Mouse (Mus musculus): ENCODE results near the gene Fli1.

The Fli1 gene

DNA sequence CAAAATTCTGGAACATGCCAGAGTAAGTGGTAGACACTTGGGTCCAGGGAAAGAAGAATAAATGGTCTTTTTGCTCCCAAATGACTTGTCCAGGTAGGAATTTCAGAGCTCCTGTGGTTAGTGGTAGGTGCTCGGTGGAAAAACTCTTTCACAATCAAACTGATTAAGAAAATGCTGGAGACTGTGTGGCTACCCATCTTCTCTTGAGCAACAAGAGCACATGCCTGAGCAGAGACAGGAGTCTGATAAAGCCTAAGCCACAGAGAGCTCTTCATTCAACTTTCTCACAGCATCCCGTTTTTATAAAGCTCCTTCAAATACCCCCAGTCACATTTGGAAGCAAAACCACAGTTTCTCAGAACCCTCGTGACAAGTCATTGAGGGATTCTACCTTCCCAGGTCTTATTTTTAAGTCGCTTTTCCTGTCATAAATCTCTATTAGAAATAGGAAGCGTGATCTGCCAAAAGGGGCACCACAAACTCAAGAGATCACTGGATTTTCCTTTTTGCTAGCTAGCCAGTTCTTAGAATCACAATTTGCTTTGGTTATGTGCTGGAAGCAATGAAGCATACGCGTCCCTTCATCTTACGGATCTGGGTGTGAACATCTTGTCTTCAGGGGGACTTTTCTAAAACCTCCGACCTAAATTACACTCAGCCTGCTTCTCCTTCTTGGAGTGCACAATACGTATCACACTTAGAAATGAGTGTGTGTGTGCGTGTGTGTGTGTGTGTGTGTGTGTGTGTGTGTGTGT is 40.2 kb downstream of the Fli1 start:
- no peak for DNase-seq (ENCODE audit: low spot score)

DNA sequence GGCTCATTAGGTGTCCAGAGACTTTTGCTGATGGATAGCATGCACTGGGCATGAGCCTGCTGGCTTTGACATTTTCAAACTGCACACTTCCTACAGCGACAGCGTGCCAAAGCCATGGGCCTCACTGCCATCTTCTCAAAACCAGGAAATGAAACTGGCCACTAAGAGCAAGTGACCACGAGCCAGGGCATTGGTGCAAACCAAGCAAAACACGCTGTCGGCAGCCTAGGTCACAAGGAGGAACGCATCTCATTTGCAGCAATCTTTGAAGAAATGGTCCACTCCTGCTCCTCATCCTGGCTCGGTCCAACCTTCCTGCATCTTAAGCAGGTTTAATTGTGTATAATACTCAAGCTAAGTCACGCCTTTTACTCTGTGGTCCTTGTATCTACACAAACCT is 41.8 kb downstream of the Fli1 start:
- no peak for DNase-seq (ENCODE audit: low spot score)

DNA sequence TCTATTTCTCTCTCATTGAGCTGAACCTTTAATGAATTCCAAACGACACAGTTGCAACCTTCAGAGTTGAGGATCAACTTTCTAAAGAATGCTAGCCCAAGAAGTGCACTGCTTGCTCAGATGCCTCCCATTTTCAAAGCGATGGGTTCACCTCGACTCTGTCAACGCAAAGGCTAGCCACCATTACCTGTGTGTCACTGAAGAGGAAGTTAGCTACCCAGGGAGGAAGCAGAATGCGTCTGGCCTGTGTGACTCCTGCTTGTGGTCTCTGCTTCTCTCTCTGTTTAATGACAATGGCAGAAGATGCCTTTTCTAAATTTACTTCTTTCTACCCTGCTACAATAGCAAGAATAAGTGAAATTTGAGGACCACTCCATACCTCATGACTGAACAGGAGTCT is 42.6 kb downstream of the Fli1 start:
- no peak for DNase-seq (ENCODE audit: low spot score)

DNA sequence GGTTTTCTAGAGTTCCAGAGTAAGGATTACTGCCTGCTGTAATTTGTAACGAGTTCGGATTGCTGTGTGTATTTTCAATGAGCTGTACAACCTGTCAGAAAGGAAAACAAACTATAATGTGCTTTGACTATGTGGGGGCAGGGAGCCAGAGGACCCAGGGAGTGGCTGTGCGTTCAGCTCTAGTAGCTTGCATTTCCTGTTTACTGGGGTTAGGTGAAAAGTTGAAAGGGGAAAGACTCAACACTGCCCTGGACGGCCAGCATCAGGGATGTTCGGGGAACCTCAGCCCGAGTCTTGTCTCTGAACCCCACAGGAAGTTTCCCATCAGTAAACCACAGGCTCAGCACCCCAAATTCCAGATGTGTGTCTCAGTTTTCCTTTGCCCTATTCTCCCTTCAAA is 43.2 kb downstream of the Fli1 start:
- no peak for DNase-seq (ENCODE audit: low spot score)

DNA sequence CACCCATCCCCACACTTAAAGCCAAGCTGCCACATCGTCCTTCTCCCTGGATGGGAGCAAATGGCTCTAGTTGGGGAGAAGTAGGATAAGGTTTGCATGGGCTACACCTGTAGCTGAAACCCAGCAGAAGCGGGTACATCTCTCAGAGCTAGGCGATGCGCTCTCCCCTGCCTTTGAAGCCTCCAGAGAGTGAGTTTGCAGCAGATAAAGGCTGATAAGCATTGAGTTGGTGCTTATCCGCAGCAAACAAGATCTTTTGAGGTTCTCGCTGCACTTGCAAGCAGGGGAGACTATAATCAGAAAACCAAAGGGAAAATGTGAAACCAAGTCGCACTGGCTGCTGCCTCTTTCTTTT is 47.0 kb downstream of the Fli1 start:
- no peak for DNase-seq (ENCODE audit: low spot score)

DNA sequence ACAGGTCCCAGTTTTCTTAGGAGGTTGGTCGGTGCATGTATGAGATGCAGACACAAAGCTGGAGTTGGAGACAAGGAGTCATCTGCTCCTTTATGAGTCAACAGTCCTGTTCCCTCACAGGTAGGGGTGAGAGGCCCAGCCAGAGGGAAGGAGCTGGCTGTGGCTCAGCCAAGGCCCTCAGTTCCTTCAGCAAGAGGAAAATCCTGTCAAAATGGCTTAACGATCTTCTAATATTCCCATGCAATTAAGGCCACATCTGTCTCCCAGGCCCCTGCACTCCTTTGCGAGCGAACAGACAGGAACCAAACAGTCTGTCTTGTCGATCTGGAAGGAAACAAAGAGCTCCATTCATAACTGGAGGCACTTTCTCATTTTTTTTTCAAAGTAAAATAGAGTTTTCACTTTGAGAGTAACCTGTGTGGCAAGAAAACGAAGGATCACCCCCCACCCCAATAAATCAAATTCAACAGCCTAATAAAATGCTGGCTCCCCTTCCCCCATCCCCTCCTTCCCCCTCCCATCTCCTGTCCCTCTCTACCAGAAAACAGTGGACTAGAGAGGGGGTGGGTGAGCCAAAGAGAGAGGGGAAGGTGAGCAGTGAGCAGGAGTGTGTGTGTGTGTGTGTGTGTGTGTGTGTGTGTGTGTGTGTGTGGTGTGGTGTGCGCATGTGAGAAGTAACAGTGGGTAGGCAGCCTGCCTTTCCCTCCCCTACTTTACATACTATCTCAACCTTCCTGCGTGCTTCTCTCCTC is 47.6 kb downstream of the Fli1 start:
- no peak for DNase-seq (ENCODE audit: low spot score)

DNA sequence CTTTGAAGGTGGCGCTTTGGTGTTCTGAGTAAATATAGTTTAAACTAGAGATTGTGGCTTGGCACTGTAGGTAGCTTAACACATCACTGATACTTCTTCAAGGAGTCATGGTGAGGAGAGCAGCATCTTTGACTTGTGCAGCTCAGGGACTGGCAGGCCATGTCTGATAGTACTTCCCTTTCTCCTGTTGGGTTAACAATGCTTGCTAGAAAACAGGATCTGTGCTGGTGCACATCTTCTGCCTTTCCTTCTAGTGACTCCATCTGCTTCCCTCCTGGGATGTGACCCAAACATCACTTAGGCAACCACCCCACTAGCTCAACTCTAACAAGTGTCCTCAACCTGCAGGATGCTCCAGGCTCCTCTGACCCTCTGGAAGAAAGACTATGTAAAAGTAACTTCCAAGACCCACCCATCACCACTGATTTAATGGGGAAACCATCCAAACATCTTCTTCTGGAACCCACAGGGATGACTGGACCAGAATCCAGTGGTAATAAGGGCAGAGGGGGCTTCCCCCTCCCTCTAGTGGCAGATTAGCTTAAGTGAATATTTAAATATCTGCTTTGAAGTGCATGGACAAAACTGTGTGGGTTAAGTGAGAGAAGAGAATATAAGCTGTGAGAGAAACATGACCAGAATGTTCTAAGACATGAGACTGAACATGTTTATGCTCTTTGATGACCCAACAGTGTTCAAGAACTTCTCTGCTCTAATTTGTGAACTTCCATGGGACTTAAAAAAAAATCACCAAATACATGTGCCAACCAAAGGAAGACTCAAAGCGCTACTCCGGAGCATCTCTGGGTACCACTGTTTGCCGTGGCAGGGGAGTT is 48.9 kb downstream of the Fli1 start:
- no peak for DNase-seq (ENCODE audit: low spot score)

DNA sequence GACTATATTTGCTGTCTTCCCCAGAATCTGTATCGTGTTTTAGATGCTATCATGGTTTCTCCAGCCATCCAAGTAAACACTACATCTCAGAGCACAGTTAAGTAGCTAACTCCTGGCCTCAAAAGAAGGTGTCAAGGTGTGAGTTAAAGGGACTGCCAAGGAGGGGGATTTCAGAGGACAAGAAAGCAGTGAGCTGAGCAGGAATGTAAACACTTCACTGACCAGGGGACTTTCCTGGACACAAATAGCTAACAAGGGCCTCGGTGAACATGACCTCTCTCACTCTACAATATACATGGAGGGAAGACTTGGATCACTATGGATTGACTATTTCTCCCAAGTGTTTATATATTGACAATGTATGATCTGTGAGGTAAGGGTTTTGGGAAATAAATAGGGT is 49.9 kb downstream of the Fli1 start:
- no peak for DNase-seq (ENCODE audit: low spot score)

DNA sequence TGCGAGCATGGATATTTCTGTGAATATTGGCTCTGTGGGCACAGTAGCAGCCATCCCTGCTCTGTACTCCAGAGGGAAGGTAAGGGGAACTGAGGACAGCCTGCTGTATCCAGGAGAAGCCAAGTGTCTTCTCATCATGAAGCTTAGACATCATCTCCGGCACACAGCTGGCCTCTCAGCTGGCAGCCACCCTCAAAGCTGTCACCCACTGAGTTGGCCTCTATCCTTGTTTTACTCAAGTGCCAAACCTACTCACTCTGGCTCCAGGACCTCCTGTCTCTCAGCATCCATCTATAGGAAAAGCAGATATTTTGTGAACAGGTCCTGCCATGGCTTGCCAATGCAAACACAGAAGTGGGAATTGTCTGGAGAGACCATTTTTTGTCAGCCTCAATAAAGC is 51.2 kb downstream of the Fli1 start:
- no peak for DNase-seq (ENCODE audit: low spot score)

DNA sequence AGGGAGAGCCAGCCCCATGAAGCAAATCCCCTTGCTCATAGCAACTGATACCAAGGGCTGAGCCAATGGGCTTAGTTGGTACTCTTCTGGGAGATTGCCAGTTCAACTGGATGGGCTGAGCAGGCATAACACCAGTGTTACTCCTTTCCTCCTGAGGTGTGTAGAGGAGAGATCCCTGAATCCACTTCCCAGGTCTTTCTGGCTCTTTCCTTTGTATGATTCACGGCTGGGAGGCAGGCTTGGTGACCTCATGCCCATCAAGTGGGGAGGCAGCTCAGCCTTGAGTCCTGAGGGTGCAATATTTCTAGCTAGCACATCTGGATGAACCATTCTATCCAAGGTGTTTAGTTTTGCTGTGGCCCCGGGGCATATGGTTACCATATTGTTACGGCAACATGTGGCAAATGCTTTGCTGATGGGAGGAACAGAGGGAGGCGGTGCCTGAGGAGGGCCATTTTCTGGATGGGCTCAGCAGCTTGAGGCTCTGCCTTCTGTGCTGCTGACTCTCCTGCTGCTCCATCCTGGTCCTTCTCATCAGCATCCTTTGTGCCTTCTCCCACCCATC is 52.8 kb downstream of the Fli1 start:
- DNase-seq (ENCODE audit: low spot score) = no peak

DNA sequence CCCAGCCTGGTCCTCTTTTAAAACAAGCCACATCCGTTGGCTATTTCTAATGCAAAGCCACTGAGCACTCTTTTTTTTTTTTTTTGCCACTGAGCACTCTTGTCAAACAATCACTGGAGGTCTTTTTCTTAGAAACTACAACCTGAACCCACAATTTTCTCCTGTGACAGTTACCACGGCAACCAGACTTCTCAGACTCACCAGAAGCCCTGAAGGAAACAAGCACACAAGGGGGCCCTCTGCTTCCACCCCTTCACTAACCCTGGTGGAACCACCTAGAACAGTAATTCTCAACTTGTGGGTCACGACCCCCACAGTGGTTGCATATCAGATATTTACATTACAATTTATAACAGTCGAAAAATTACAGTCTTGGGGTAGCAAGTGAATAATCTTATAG is 53.3 kb downstream of the Fli1 start:
- no peak for DNase-seq (ENCODE audit: low spot score)

DNA sequence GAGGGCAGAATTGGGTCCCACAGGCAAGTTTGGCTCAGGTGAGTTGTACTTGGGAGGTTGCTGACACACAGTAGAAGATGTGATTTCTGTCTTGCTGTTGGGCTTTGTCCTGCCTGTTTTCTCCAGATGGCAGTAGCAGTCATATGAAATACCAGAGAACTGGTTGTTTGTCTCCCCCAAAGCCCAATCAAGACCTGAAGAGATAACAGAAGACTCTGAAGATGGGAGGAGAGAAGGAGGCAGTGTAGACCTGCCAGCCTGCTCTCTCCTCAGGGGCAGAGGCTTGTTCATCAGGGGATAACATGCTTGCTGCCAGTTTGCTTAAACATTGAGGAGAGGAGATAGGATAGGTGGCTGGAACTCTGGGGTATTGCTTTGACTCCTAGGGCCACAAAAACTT is 54.0 kb downstream of the Fli1 start:
- DNase-seq (ENCODE audit: low spot score) = no peak

DNA sequence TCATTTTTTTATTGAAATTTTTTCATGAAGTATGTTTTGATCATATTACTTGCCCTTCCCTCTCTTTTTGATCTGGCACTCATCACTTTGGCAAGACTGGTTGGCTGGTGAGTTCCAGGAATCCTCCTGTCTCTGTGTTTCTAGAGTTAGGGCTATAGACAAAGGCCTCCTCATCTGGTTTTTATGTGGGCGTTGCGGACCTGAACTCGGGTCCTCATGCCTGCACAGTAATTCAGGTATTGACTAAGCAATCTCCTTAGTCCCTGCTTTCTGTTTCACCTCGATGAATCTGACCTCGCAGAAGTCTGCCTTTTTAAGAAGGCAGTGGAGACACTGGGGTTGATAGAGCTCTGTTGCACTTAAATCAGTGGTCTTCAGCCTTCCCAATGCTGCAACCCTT is 54.8 kb downstream of the Fli1 start:
- DNase-seq (ENCODE audit: low spot score) = no peak

DNA sequence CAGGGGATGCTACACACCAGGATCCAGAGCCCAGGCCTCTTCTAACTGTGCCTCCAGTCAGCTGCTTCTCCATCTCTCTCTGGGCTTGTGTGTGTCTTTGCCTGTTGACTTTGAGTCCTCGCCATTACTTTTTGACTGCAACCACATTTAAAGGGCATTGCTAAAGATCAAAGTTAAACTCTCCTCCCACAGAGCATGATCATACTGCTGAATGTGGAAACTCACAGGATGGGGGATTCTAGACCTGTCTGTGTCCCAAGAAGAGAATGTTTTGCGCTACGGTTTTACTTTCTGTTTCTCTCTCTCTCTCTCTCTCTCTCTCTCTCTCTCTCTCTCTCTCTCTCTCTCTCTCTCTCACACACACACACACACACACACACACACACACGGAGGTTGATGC is 55.3 kb downstream of the Fli1 start:
- no peak for DNase-seq (ENCODE audit: low spot score)

DNA sequence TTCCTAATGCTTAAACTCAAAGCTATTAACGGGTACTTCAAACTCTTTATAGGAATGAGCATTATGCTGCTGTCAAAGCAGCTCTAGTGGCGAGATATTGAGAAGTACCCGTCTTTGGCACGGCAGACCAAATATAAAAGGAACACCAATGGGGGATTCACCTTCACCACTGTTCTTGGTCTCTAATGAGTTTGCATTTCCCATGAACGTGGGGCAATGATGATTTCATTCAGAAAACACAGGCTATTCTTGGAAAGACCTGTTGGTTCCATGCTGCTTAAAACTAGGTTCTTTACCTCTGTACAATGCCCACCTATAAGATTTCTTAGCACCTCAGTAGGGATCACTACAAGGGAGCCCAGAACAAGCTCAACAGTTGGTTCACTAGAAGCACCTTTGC is 62.2 kb downstream of the Fli1 start:
- no peak for DNase-seq (ENCODE audit: low spot score)

DNA sequence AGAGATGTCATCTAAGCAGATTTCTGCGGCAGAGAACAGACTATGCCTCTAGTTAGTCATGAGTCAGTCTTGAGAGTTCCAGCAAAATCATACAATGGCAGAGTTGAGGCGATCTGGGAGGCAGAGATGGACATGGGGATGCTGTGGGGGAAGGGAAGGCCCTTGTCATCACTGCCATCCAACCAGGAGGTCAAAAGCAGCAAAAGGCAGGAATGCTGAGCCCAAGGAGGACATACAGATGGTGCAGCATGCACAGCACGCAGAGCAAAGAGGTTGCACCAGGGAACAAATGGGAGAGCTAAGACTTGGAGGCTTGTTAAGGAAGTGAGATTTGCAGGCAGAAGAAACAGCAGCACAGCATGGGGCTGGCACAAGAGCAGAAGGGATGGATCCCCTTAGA is 63.9 kb downstream of the Fli1 start:
- no peak for DNase-seq (ENCODE audit: low spot score)

DNA sequence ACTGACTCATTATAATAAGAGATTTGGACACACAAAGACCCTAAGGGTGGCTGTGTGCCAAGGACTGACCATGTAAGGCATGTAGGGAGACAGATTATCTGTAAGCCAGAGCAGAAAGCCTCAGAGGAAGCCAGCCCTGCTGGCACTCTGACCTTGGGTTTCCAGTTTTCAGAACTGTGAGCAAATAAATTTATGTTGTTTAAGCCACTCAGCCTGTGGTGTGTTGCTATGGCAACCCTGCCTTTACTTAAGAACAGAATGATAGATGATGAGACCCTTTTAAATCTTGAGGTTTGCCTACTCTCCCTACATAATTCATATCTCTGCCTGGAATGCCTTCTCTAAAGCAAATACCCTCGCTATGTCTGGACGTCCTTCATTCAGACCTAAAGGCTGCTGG is 64.6 kb downstream of the Fli1 start:
- no peak for DNase-seq (ENCODE audit: low spot score)

DNA sequence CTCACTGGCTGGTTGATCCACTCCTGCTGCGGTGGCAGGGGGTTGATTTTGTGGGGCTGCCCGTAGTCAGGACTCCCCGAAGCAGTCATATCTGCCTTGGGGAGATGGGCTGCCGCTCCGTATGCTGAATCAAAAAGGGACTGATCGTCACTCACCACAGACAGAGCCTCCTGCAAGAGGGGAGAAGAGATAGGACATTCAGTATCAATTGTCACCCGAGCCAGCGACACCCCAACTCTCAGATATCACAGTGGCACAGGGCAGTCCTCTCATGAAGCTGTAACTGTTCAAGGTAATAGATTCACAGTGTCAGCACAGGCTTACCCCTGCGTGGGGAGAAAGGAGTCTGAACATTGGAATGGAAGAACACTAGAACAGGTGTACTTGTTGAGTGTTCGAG is 66.1 kb downstream of the Fli1 start:
- no peak for DNase-seq (ENCODE audit: low spot score)

DNA sequence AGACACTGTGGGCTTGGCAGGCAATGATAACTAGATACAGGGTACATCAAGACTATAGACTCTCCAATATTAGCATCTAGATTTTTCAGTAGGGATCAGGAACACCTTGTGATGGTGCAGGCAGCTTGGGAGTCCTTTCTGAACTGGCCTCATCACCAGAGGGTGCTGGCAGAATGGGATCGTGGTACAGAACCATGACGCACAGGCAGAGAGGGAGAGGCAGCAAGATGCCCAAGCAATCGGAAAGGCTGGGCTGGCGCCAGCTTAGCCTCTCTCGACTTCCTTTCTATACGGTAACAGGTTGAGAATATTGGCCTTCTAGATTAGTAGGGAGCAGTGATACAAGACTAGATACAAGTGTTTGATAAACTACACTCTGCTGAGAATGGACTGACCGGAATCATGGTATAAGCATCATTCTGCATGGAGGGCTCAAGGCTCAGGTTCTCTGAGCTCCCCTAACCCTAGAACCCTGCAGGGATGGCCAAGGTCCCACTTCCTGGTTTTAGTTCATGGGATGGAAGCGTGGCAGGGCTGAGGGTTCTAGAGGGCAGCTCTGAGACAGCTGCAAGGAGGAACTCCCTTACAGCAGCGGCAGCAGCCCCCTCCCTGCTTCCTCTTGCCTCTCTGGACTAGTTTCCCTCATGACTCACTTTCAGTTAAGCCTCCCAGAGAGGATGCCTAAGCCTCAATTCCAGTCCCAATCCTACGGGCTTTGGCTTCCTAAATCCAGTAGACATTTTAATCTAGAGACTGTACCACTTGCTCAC is 67.9 kb downstream of the Fli1 start:
- DNase-seq (ENCODE audit: low spot score) = no peak

DNA sequence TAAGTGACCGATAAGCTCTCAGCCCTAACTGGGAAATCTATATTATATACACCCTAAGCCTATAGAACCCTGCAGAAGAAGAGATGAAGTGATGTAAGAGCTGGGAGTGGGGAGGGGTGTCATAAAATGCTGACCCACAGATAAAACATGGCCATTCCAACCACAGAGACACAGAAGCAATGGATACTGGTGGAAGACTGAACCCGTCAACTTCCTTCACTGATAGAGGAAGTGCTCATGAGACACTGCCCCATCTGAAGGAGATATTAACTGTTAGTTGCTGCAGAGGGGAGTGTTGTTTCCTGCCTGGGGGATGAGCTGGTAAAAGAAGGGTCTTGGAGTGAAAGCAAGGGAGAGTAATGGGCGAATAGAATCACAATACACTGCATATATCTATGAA is 70.3 kb downstream of the Fli1 start:
- DNase-seq (ENCODE audit: low spot score) = no peak

DNA sequence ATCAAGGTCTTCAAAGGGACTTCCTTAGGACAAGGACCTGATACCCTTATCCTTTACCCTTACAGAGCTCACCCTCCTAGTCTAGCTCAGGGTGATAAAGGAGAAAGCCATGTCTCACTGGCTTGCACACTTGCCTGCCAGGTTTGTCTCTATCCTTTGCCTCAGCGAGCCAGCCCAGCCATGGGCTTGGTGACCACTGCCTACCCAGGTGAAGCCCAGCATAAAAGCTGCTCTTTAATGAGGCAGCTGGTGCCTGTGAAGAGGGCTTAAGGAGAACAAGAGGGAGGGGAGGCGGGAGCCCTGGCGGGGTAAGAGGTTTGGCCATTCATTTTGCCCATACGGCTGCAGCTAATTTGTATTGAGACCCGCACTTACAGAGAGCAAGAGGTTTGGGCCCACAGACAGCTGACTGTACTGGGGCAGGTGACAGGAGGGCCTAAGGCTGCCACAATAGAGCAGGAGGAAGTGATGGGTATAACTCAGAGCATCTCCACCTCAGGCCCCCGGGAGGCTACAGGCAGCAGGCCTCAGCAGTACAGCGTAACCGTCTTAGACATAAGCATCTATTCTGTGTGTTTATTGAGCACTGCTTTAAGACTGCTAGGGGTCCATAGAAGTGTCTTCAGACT is 73.4 kb downstream of the Fli1 start:
- no peak for DNase-seq (ENCODE audit: low spot score)

DNA sequence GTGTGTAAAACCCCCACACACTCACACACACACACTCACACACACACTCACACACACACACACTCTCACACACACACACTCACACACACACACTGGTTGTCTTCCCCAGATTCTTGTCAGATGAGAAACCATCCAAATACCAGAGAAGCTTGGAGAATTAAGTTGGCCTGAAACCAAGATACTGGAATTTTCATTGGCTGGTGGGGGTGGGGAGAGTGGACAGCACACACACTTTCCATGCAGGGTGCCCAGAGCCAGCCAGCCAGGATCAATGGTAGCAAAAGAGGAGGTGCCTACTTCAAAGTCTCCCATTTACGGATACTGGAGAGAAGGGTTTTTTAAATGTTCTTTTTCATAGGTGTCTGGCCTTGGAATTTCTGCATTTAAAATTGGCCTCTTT is 74.3 kb downstream of the Fli1 start:
- DNase-seq (ENCODE audit: low spot score) = no peak

All from ovary, postnatal 10 days (tissue).